Mouse (Mus musculus): ENCODE results near the gene Armh3. TPM values are rescaled to one million over a fixed set of nuclear protein-coding genes. Genes with fewer than 3 reads are reported as not detected.
A peak's percentile ranks its signal among the peaks of the same experiment; 100 is the strongest.
"Not testable (repeated sequence)": the region's sequence is repeated elsewhere in the genome, so short reads cannot be mapped to it uniquely, and the experiment has no call there.

Armh3 gene
- total RNA-seq, 2 experiments from 2014 or later = 2.0 to 3.4 TPM

- no peak for ATAC-seq (replicated peaks; ENCODE audit: low FRiP score, poor library complexity, severe bottlenecking)
Observed at GRCm38 (mm10) chr19:45837050-45837994, 161.0 kb downstream of the Armh3 start.

GRCm38 (mm10) chr19:45835490-45835889, 162.8 kb downstream of the Armh3 start:
- no peak for ATAC-seq (replicated peaks; ENCODE audit: low FRiP score, poor library complexity, severe bottlenecking)

- ATAC-seq (replicated peaks; ENCODE audit: low FRiP score, poor library complexity, severe bottlenecking) = no peak
Observed at GRCm38 (mm10) chr19:45833665-45834064, 164.6 kb downstream of the Armh3 start.

GRCm38 (mm10) chr19:45830679-45831078, 167.6 kb downstream of the Armh3 start:
- no peak for ATAC-seq (replicated peaks; ENCODE audit: low FRiP score, poor library complexity, severe bottlenecking)

GRCm38 (mm10) chr19:45827736-45828135, 170.6 kb downstream of the Armh3 start:
- ATAC-seq (replicated peaks; ENCODE audit: low FRiP score, poor library complexity, severe bottlenecking) = no peak

GRCm38 (mm10) chr19:45827125-45827524, 171.2 kb downstream of the Armh3 start:
- ATAC-seq (replicated peaks; ENCODE audit: low FRiP score, poor library complexity, severe bottlenecking) = no peak

- ATAC-seq (replicated peaks; ENCODE audit: low FRiP score, poor library complexity, severe bottlenecking) = no peak
Observed at GRCm38 (mm10) chr19:45826146-45826545, 172.1 kb downstream of the Armh3 start.

GRCm38 (mm10) chr19:45821832-45822231, 176.5 kb downstream of the Armh3 start:
- no peak for ATAC-seq (replicated peaks; ENCODE audit: low FRiP score, poor library complexity, severe bottlenecking)

- no peak for ATAC-seq (replicated peaks; ENCODE audit: low FRiP score, poor library complexity, severe bottlenecking)
Observed at GRCm38 (mm10) chr19:45817816-45818490, 180.3 kb downstream of the Armh3 start.

- no peak for ATAC-seq (replicated peaks; ENCODE audit: low FRiP score, poor library complexity, severe bottlenecking)
Observed at GRCm38 (mm10) chr19:45816727-45817126, 181.6 kb downstream of the Armh3 start.

- no peak for ATAC-seq (replicated peaks; ENCODE audit: low FRiP score, poor library complexity, severe bottlenecking)
Observed at GRCm38 (mm10) chr19:45815831-45816405, 182.4 kb downstream of the Armh3 start, which contains the start of gene Kcnip2. Gene Kcnip2 (minus strand): TSS chr19:45816061.

- ATAC-seq (replicated peaks; ENCODE audit: low FRiP score, poor library complexity, severe bottlenecking) = no peak
Observed at GRCm38 (mm10) chr19:45815170-45815569, 183.1 kb downstream of the Armh3 start.

GRCm38 (mm10) chr19:45813801-45814200, 184.5 kb downstream of the Armh3 start:
- no peak for ATAC-seq (replicated peaks; ENCODE audit: low FRiP score, poor library complexity, severe bottlenecking)

- no peak for ATAC-seq (replicated peaks; ENCODE audit: low FRiP score, poor library complexity, severe bottlenecking)
Observed at GRCm38 (mm10) chr19:45813263-45813662, 185.0 kb downstream of the Armh3 start.

GRCm38 (mm10) chr19:45812673-45813252, 185.5 kb downstream of the Armh3 start:
- ATAC-seq (replicated peaks; ENCODE audit: low FRiP score, poor library complexity, severe bottlenecking) = no peak

- peak; percentile 72 for ATAC-seq (replicated peaks; ENCODE audit: low FRiP score, poor library complexity, severe bottlenecking)
Observed at GRCm38 (mm10) chr19:45812115-45812514, 186.2 kb downstream of the Armh3 start.

GRCm38 (mm10) chr19:45811028-45811674, 187.1 kb downstream of the Armh3 start:
- no peak for ATAC-seq (replicated peaks; ENCODE audit: low FRiP score, poor library complexity, severe bottlenecking)

- no peak for ATAC-seq (replicated peaks; ENCODE audit: low FRiP score, poor library complexity, severe bottlenecking)
Observed at GRCm38 (mm10) chr19:45807732-45808131, 190.6 kb downstream of the Armh3 start.

- ATAC-seq (replicated peaks; ENCODE audit: low FRiP score, poor library complexity, severe bottlenecking) = not testable (repeated sequence)
Observed at GRCm38 (mm10) chr19:45805817-45806216, 192.5 kb downstream of the Armh3 start.

Data from erythroid progenitor cell, adult 5-6 weeks (primary cell).